Mouse (Mus musculus): Measurements from ENCODE around the gene Orm1. TPM values are rescaled to one million over a fixed set of nuclear protein-coding genes. Genes with fewer than 3 reads are reported as not detected.

The Orm1 gene
- polyA plus RNA-seq, 1 experiment from 2014 or later = not detected

DNA sequence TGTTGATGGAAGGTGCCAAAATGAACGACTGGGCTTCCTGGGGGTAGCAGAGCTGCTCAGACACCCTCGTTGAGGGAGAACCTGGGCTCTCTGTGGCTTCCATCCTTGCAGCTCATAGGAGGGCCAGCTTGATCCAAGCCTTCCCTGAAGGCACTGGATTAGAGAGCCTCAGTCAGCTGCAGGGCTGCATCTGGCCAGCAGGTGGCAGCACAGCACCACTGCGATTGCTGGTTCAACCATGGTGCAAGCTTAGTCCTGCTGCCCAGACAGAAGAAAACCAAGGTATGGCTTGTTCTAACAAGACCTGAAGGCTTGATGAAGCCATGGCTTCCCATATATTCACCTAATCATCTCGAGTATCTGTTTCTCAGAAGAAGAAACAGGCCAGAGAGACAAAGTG is 24.2 kb downstream of the Orm1 start:
- no peak overlapping the region for H3K27ac ChIP-seq (ENCODE audit: low read depth)
- 21% methylated on average over 4 of the region's 4 CpGs for WGBS
- H3K36me3 ChIP-seq (ENCODE audit: control insufficient read depth, insufficient read depth, low read length) = peaks cover 56% of the 10 kb centered on the region
- H3K9me3 ChIP-seq (ENCODE audit: control insufficient read depth, low read length) = no peaks in the 10 kb centered on the region
- no peaks in the 10 kb centered on the region for H3K4me1 ChIP-seq (replicated peaks; ENCODE audit: control insufficient read depth, insufficient read depth, low read length)
- no peak overlapping the region for H3K9ac ChIP-seq (ENCODE audit: low read length)
- DNase-seq (ENCODE audit: low spot score) (peak; percentile 94), ATAC-seq (replicated peaks; ENCODE audit: low FRiP score, low TSS enrichment, low read depth) (0 out of 2 replicates have a peak, but pooled peaks have one; percentile 44)
- H3K4me3 ChIP-seq (ENCODE audit: low read depth, low read length) = no peak overlapping the region
- H3K4me2 ChIP-seq (ENCODE audit: low read length) = no peak overlapping the region
- no peaks in the 10 kb centered on the region for H3K27me3 ChIP-seq (replicated peaks; ENCODE audit: control insufficient read depth, insufficient read depth, low read length)

DNA sequence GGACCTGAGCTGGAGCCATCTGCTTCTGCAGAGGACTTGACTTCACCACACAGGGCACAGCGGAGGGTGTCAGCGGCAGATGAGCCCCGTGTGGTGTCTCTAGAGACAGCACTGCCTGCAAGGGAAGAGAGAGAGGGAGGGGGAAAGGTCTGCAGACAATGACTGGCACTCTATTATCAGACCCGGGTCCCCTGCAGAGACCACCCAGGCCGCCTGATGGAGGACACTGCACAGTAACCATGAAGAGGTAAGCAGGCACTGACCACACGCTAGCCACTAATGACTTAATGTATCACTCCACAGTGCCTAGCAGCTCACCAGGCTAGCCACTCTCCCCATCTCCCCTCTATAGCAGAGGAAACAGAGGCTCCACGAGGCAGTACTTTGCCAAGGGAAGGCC is 26.5 kb downstream of the Orm1 start:
- Histone ChIP-seq H3K27me3 (replicated peaks; ENCODE audit: control insufficient read depth, insufficient read depth, low read length) (no peaks in the 10 kb centered on the region), H3K4me3 (ENCODE audit: low read depth, low read length) (no peak overlapping the region), H3K36me3 (ENCODE audit: control insufficient read depth, insufficient read depth, low read length) (peaks cover 75% of the 10 kb centered on the region), H3K9me3 (ENCODE audit: control insufficient read depth, low read length) (no peaks in the 10 kb centered on the region), H3K4me1 (replicated peaks; ENCODE audit: control insufficient read depth, insufficient read depth, low read length) (no peaks in the 10 kb centered on the region), H3K4me2 (ENCODE audit: low read length) (no peak overlapping the region), H3K9ac (ENCODE audit: low read length) (no peak overlapping the region), H3K27ac (ENCODE audit: low read depth) (no peak overlapping the region)
- 63% methylated on average over 7 of the region's 7 CpGs for WGBS
- no peak for DNase-seq (ENCODE audit: low spot score)
- no peak for ATAC-seq (replicated peaks; ENCODE audit: low FRiP score, low TSS enrichment, low read depth)

DNA sequence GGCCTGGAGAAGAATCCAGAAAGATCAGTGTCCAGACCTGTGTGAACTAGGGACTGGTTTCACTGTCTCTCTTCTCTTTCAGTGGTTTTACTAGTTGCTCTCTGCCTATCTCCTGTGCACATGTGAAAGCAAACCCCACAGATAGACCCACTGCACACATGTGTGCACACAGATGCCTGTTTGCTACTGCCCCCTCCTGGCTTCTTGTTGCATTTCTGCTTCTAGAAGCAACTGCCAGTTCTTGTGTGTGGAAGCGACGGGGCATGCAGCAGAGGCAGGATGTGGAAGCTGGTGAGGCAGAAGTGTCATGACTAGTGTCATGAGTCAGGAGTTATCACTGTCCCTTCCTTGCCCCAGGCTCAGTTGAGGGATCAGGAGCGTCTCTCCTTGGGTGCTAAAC is 27.5 kb downstream of the Orm1 start:
- DNase-seq (ENCODE audit: low spot score) = peak; percentile 58
- 59% methylated on average over 3 of the region's 3 CpGs for WGBS
- Histone ChIP-seq H3K4me3 (ENCODE audit: low read depth, low read length) (no peak overlapping the region), H3K9ac (ENCODE audit: low read length) (no peak overlapping the region), H3K27me3 (replicated peaks; ENCODE audit: control insufficient read depth, insufficient read depth, low read length) (no peaks in the 10 kb centered on the region), H3K4me2 (ENCODE audit: low read length) (no peak overlapping the region), H3K4me1 (replicated peaks; ENCODE audit: control insufficient read depth, insufficient read depth, low read length) (no peaks in the 10 kb centered on the region), H3K9me3 (ENCODE audit: control insufficient read depth, low read length) (no peaks in the 10 kb centered on the region), H3K36me3 (ENCODE audit: control insufficient read depth, insufficient read depth, low read length) (peaks cover 85% of the 10 kb centered on the region), H3K27ac (ENCODE audit: low read depth) (no peak overlapping the region)
- ATAC-seq (replicated peaks; ENCODE audit: low FRiP score, low TSS enrichment, low read depth) = no peak

DNA sequence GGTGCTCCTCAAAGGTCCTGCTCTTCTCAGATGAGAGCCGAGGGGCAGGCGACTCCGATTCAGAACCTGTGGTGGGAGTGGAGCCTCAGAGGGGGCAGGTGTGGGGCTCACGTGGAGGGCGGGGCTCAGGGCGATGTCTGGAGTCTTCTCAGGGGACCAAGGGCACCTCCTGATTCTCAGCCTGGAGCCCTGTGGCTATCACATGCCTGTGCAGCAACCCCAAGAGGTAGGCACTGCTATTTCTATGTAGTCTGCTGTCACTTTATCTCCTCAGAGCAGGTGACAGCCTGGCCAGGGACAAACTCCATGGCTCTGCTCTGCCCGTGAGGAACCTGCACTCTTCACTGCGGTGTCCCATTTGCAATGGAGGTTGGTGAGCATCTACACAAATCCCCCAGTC is 29.0 kb downstream of the Orm1 start:
- Histone ChIP-seq H3K36me3 (ENCODE audit: control insufficient read depth, insufficient read depth, low read length) (peaks cover 86% of the 10 kb centered on the region), H3K9ac (ENCODE audit: low read length) (no peak overlapping the region), H3K27ac (ENCODE audit: low read depth) (no peak overlapping the region), H3K4me2 (ENCODE audit: low read length) (no peak overlapping the region), H3K4me1 (replicated peaks; ENCODE audit: control insufficient read depth, insufficient read depth, low read length) (no peaks in the 10 kb centered on the region), H3K27me3 (replicated peaks; ENCODE audit: control insufficient read depth, insufficient read depth, low read length) (no peaks in the 10 kb centered on the region), H3K4me3 (ENCODE audit: low read depth, low read length) (no peak overlapping the region), H3K9me3 (ENCODE audit: control insufficient read depth, low read length) (no peaks in the 10 kb centered on the region)
- DNase-seq (ENCODE audit: low spot score) = no peak
- WGBS = 94% methylated on average over 8 of the region's 8 CpGs
- ATAC-seq (replicated peaks; ENCODE audit: low FRiP score, low TSS enrichment, low read depth) = no peak

DNA sequence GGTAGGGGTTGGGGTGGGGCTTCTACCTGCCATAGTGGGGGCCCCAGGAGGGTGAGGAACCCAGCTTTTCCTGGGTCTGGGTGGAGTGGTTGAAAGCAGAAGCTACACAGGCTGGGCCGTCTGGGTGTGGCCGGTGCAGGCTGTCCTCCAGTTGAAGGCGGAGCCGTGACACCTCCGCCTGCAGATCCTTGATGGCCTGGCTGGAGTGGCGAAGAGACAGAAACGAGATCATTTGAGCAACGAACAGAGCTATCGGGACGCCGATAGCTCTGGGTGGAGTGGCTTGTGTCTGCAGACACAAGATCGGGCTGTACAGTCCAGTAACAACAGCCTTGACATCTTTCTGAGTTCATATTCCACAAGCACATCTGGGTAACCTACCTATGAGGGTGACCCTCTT is 30.0 kb downstream of the Orm1 start:
- no peak overlapping the region for H3K4me3 ChIP-seq (ENCODE audit: low read depth, low read length)
- DNase-seq (ENCODE audit: low spot score) (no peak), ATAC-seq (replicated peaks; ENCODE audit: low FRiP score, low TSS enrichment, low read depth) (no peak)
- no peak overlapping the region for H3K9ac ChIP-seq (ENCODE audit: low read length)
- no peak overlapping the region for H3K4me2 ChIP-seq (ENCODE audit: low read length)
- no peaks in the 10 kb centered on the region for H3K4me1 ChIP-seq (replicated peaks; ENCODE audit: control insufficient read depth, insufficient read depth, low read length)
- no peaks in the 10 kb centered on the region for H3K9me3 ChIP-seq (ENCODE audit: control insufficient read depth, low read length)
- H3K27me3 ChIP-seq (replicated peaks; ENCODE audit: control insufficient read depth, insufficient read depth, low read length) = no peaks in the 10 kb centered on the region
- 67% methylated on average over 12 of the region's 12 CpGs for WGBS
- no peak overlapping the region for H3K27ac ChIP-seq (ENCODE audit: low read depth)
- H3K36me3 ChIP-seq (ENCODE audit: control insufficient read depth, insufficient read depth, low read length) = peaks cover 90% of the 10 kb centered on the region

DNA sequence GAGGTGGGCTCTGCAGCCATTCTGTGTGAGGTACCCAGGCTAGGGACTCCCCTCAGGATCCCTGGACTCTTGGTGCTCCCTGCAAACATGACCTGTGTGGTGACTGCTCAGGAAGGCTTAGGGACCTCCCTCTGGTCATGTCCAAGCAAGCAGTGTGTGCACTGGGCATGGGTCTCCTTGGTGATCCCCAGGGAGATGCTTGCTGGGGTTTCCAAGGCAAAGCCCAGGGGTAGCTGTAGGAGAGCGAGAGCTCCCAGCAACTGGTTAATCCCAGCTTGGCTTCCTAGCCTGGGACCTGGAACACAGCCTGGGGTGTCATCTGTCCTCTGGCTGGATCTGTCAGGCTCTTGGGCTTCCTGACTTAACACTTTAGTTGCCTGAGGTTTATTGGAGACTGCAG is 31.0 kb downstream of the Orm1 start:
- Histone ChIP-seq H3K36me3 (ENCODE audit: control insufficient read depth, insufficient read depth, low read length) (peaks cover 91% of the 10 kb centered on the region), H3K9me3 (ENCODE audit: control insufficient read depth, low read length) (no peaks in the 10 kb centered on the region), H3K9ac (ENCODE audit: low read length) (no peak overlapping the region), H3K4me1 (replicated peaks; ENCODE audit: control insufficient read depth, insufficient read depth, low read length) (no peaks in the 10 kb centered on the region), H3K4me2 (ENCODE audit: low read length) (no peak overlapping the region), H3K27me3 (replicated peaks; ENCODE audit: control insufficient read depth, insufficient read depth, low read length) (no peaks in the 10 kb centered on the region), H3K27ac (ENCODE audit: low read depth) (no peak overlapping the region), H3K4me3 (ENCODE audit: low read depth, low read length) (no peak overlapping the region)
- ATAC-seq (replicated peaks; ENCODE audit: low FRiP score, low TSS enrichment, low read depth) = no peak
- WGBS = 86% methylated on average over 1 of the region's 1 CpGs
- no peak for DNase-seq (ENCODE audit: low spot score)

DNA sequence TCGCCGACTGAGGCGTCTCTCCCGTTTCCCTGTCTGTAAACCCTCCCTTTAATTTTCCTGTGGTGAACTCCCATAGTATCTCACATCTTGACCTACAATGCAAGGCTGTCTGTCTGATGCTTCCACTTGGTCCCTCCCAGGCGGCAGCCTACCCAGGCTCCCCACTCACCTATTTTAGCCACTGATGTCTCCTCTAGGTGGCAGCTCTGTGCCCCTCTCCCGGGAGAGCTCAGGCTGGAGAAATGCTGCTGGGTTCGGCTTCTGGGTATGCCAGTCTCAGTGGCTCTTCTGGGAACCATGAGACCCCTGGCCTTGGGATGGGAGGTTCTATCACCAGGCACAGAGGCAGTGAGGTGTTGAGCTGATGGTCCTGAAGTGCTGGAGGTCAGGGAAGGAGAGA is 33.1 kb downstream of the Orm1 start:
- Histone ChIP-seq H3K9ac (ENCODE audit: low read length) (no peak overlapping the region), H3K36me3 (ENCODE audit: control insufficient read depth, insufficient read depth, low read length) (peaks cover 93% of the 10 kb centered on the region), H3K27me3 (replicated peaks; ENCODE audit: control insufficient read depth, insufficient read depth, low read length) (no peaks in the 10 kb centered on the region), H3K9me3 (ENCODE audit: control insufficient read depth, low read length) (no peaks in the 10 kb centered on the region), H3K4me2 (ENCODE audit: low read length) (no peak overlapping the region), H3K4me1 (replicated peaks; ENCODE audit: control insufficient read depth, insufficient read depth, low read length) (no peaks in the 10 kb centered on the region), H3K27ac (ENCODE audit: low read depth) (no peak overlapping the region), H3K4me3 (ENCODE audit: low read depth, low read length) (no peak overlapping the region)
- 72% methylated on average over 7 of the region's 7 CpGs for WGBS
- ATAC-seq (replicated peaks; ENCODE audit: low FRiP score, low TSS enrichment, low read depth) (no peak), DNase-seq (ENCODE audit: low spot score) (no peak)

DNA sequence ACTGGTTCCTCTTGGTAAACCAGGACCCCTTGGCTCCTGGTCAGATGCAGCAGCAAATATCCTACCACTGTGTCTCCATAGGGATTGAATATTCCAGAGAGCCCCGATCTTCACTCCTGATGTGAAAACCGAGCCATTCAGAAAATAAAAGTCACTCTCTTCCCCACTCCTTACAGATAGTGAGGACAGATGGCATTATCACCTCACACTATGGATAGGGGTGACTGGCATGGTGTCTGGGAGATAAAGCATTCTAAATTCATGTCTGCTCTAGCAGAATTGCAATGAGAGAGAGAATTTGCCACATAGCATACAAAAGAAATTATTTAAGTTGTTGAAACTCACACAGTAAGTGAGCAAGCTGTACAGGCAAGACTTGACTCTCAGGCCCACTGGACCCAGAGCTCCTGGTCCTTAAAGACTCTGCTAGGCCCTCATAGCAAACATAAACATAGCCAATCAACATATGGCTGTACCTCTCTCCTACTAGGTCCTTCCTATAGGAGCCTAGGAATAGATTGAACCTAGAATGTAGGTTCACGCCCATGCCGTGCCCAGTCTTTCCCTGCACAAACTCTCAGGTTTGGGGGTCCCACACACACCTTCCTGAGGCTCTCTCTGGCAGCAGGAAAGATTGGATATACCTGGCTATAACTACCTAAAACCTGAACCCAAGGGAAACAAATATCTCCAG is 38.5 kb downstream of the Orm1 start:
- Histone ChIP-seq H3K27me3 (replicated peaks; ENCODE audit: control insufficient read depth, insufficient read depth, low read length) (no peaks in the 10 kb centered on the region), H3K9ac (ENCODE audit: low read length) (no peak overlapping the region), H3K4me3 (ENCODE audit: low read depth, low read length) (no peak overlapping the region), H3K9me3 (ENCODE audit: control insufficient read depth, low read length) (no peaks in the 10 kb centered on the region), H3K4me2 (ENCODE audit: low read length) (no peak overlapping the region), H3K27ac (ENCODE audit: low read depth) (no peak overlapping the region), H3K36me3 (ENCODE audit: control insufficient read depth, insufficient read depth, low read length) (peaks cover 79% of the 10 kb centered on the region), H3K4me1 (replicated peaks; ENCODE audit: control insufficient read depth, insufficient read depth, low read length) (no peaks in the 10 kb centered on the region)
- 88% methylated on average over 4 of the region's 4 CpGs for WGBS
- ATAC-seq (replicated peaks; ENCODE audit: low FRiP score, low TSS enrichment, low read depth) (no peak), DNase-seq (ENCODE audit: low spot score) (no peak)

DNA sequence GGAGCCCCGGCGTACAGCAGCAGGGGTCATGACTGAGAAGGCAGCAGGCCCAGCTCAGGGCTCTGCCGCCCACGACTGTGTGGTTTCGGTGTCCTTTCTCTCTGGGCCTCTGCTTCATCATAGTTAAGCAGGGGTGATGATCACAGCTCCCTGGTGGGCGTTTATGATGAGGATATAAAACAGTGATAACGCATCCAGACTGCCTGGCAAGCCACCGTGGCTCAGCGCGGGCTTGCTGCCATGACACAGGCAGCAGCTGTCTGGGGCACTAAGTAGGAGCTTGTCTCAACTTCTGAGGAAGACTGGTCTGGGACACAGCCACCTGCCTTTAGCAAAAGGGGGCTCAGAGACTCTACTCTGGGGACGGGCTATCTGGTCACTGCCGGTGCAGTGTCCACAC is 39.1 kb downstream of the Orm1 start:
- Histone ChIP-seq H3K4me3 (ENCODE audit: low read depth, low read length) (no peak overlapping the region), H3K4me2 (ENCODE audit: low read length) (no peak overlapping the region), H3K27ac (ENCODE audit: low read depth) (no peak overlapping the region), H3K9me3 (ENCODE audit: control insufficient read depth, low read length) (no peaks in the 10 kb centered on the region), H3K36me3 (ENCODE audit: control insufficient read depth, insufficient read depth, low read length) (peaks cover 77% of the 10 kb centered on the region), H3K27me3 (replicated peaks; ENCODE audit: control insufficient read depth, insufficient read depth, low read length) (no peaks in the 10 kb centered on the region), H3K9ac (ENCODE audit: low read length) (no peak overlapping the region), H3K4me1 (replicated peaks; ENCODE audit: control insufficient read depth, insufficient read depth, low read length) (no peaks in the 10 kb centered on the region)
- ATAC-seq (replicated peaks; ENCODE audit: low FRiP score, low TSS enrichment, low read depth) (no peak), DNase-seq (ENCODE audit: low spot score) (no peak)
- WGBS = 87% methylated on average over 12 of the region's 12 CpGs
